Mouse (Mus musculus): ENCODE measurements around the gene Nptxr. TPM values are rescaled to one million over a fixed set of nuclear protein-coding genes. Genes with fewer than 3 reads are reported as not detected.
A peak's percentile ranks its signal among the peaks of the same experiment; 100 is the strongest.

Gene Nptxr
- polyA plus RNA-seq, 1 experiment, result not detected

DNA sequence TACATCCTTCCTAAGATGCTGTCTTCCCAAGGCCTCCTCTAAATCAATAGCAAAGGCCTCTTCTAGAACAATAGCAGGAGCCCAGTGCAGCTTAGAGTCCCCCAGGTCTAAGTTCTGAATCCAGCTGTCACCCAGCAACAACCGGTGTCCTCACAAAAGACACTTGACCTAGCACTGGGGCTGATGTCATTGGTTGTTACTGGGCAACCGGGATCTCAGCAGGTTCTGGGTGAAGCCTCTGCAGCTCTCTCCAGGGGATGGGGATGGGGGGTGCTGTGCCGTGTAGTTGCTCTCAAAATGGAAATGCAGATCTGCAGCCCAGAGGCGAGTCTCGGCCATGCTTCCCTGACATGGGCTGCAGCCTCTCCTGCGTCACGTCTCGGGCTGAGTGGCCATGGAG, 16.8 kb downstream of the Nptxr start:
- no peak overlapping the region for H3K4me3 ChIP-seq (ENCODE audit: insufficient read depth, low read depth, low read length)
- WGBS, result 46% methylated on average over 8 of the region's 8 CpGs
- peak overlapping the region; percentile 40; the same call in 1 of the 2 replicates for H3K27ac ChIP-seq (ENCODE audit: insufficient read depth, low read depth, low read length)
- H3K4me1 ChIP-seq (ENCODE audit: control insufficient read depth, insufficient read depth, low read length), result peaks cover 32% of the 10 kb centered on the region
- TF ChIP-seq POLR2A (IDR thresholded peaks at IDR 0.05; ENCODE audit: insufficient read depth, low read depth, low read length), result no peak
- TF ChIP-seq CTCF (IDR thresholded peaks at IDR 0.05; ENCODE audit: insufficient read depth, low read depth, low read length), result no peak

DNA sequence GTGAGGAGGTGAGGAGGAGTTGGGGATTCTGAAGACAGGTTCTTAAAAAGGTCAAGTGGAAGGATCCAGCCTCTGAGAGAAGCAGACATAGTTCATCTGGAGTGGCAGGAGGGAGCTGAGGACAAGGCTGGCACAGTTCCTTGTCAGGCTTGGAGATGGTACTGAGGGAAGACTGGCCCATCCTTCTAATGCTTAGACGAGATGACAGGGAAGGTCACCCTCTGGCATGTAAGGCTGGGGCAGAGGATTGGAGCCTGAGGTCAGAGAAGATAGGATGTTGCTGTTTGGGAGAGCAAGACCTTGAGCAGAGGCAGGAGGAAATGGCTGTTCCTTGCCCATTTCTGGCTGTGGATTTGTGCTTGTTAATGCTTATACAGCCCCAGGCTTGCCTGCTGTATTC, 19.5 kb downstream of the Nptxr start:
- Histone ChIP-seq H3K27ac (ENCODE audit: insufficient read depth, low read depth, low read length) (no peak overlapping the region), H3K4me1 (ENCODE audit: control insufficient read depth, insufficient read depth, low read length) (peaks cover 32% of the 10 kb centered on the region), H3K4me3 (ENCODE audit: insufficient read depth, low read depth, low read length) (no peak overlapping the region)
- TF ChIP-seq CTCF (IDR thresholded peaks at IDR 0.05; ENCODE audit: insufficient read depth, low read depth, low read length), result no peak
- TF ChIP-seq POLR2A (IDR thresholded peaks at IDR 0.05; ENCODE audit: insufficient read depth, low read depth, low read length), result no peak
- 74% methylated on average over 1 of the region's 1 CpGs for WGBS

DNA sequence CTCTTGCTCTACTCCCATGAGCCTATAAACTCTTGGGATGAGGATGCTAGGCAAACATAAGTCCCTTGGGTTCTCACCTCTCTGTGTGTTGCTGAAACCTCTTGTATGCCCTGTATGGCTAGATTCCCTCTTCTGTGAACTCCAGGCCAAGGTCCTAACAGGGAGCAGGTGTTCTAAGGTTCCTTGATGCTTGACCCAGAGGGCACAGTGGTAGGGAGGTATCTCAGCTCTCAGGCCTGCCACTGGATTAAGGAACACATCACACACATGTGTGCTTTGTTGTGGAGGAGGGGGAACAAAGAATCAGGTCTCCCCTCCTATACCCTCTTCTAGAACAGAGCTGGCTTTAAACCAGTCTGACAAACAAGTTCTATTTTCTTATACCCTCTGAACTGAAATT, 26.8 kb downstream of the Nptxr start, which contains the start of gene Dnal4:
Gene Dnal4, minus strand, starts transcription at position 101 of the 400 bp plus-strand sequence.
- H3K27ac ChIP-seq (ENCODE audit: insufficient read depth, low read depth, low read length), result no peak within 1 kb of the TSS
- peaks cover 9% of the 10 kb centered on the region for H3K4me1 ChIP-seq (ENCODE audit: control insufficient read depth, insufficient read depth, low read length)
- TF ChIP-seq POLR2A (IDR thresholded peaks at IDR 0.05; ENCODE audit: insufficient read depth, low read depth, low read length) (no peak), CTCF (IDR thresholded peaks at IDR 0.05; ENCODE audit: insufficient read depth, low read depth, low read length) (no peak)
- H3K4me3 ChIP-seq (ENCODE audit: insufficient read depth, low read depth, low read length), result no peak within 1 kb of the TSS

DNA sequence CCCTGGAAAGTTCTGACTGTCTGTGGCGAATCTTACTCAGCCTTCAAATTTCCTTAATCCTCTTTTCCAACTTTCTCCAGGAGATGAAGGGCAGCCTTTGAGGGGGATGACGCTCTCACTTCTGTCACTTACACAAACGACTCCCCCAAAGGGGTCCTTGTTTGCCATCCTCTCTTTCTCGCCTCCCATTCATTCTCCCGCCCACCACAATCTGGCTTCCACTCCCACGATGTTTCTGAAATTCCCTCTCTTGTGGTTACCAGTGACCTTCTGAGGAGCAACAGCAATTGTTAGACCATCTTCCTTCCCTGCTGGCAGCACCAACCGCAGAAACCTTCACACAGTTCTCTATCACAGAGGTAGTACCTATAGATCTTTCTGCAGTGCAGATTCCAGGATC, 28.9 kb downstream of the Nptxr start:
- WGBS, result 70% methylated on average over 7 of the region's 7 CpGs
- Histone ChIP-seq H3K4me1 (ENCODE audit: control insufficient read depth, insufficient read depth, low read length) (peaks cover 23% of the 10 kb centered on the region), H3K27ac (ENCODE audit: insufficient read depth, low read depth, low read length) (no peak overlapping the region), H3K4me3 (ENCODE audit: insufficient read depth, low read depth, low read length) (no peak overlapping the region)
- no peak for TF ChIP-seq CTCF (IDR thresholded peaks at IDR 0.05; ENCODE audit: insufficient read depth, low read depth, low read length)
- TF ChIP-seq POLR2A (IDR thresholded peaks at IDR 0.05; ENCODE audit: insufficient read depth, low read depth, low read length), result no peak

DNA sequence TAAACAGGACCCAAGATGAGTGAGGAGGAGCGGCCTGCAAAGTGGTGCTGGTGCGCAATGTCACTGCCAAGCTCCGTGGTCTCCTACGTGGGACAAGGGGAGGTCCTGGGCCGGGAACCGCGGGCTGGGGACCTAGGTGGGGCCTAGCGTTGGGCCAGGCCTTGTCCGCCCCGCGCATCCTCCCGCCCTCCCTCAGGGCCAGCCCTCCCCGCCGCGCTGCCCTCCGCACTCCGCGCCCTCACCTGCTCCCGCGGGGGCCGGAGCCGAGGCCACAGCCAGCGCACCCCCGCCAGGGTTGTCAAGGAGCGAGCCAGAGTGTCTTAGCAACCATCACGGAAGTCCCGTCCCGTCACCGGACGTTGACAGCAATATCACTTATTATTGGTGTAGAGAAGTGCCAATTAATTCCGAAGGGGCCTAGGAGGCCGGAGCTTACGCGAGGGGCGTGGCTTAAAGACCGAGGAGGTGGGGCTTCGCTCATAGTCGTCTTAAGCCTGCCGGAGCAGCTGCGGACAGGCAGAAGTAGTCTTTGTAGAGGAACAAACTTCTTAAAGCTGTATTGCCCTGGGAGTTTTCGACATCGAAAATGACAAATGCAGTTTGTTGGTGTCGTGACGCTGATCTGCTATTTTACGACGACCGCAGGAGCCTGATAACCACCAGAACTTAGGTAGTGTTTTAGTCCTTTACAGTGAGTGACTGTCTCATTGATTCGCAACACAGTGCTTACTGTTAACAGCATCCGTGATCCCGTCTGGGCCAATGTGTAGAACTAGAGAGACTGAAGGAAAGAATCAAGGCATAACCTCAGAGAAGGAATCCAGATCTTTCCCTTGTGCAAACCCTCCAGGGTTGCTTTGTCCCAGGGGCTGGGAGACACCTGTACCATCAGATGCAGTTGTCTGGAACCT, 30.2 kb downstream of the Nptxr start:
- Histone ChIP-seq H3K4me3 (ENCODE audit: insufficient read depth, low read depth, low read length) (peak overlapping the region; percentile 89), H3K4me1 (ENCODE audit: control insufficient read depth, insufficient read depth, low read length) (peaks cover 34% of the 10 kb centered on the region), H3K27ac (ENCODE audit: insufficient read depth, low read depth, low read length) (peak overlapping the region; percentile 36)
- WGBS, result under 1% methylated on average over 50 of the region's 50 CpGs
- TF ChIP-seq POLR2A (IDR thresholded peaks at IDR 0.05; ENCODE audit: insufficient read depth, low read depth, low read length) (peak; percentile 62), CTCF (IDR thresholded peaks at IDR 0.05; ENCODE audit: insufficient read depth, low read depth, low read length) (no peak)

DNA sequence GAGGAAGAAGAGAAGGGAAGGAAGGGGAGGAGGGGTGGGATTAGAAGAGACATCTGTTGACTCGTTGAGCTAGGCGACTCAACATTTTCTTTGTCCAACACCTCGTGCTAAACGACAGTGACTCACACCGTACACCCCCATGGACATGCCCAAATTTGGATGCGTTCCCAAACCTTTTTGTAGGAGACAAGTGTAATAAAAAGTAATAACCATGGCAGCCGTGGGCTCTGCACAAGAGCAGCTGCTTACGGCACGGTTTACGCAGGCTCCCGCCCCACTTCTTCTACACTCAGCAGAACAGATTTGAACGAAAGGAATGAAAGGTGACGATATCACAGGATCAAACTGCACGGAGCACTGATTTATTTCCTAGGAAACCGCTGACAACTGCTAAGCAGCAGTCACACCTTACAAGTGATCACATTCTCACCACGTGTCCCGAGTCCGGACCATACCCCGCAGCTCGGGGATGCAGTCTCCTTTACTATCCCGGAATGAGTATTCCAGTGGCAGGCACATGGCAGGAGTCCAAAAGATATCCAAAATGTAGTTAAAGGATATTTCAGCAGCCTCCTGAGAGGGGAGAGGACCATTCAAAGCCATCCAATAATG, 33.8 kb downstream of the Nptxr start:
- H3K27ac ChIP-seq (ENCODE audit: insufficient read depth, low read depth, low read length), result peak overlapping the region; percentile 63
- TF ChIP-seq CTCF (IDR thresholded peaks at IDR 0.05; ENCODE audit: insufficient read depth, low read depth, low read length) (no peak), POLR2A (IDR thresholded peaks at IDR 0.05; ENCODE audit: insufficient read depth, low read depth, low read length) (no peak)
- peaks cover 59% of the 10 kb centered on the region for H3K4me1 ChIP-seq (ENCODE audit: control insufficient read depth, insufficient read depth, low read length)
- 35% methylated on average over 21 of the region's 21 CpGs for WGBS
- no peak overlapping the region for H3K4me3 ChIP-seq (ENCODE audit: insufficient read depth, low read depth, low read length)

DNA sequence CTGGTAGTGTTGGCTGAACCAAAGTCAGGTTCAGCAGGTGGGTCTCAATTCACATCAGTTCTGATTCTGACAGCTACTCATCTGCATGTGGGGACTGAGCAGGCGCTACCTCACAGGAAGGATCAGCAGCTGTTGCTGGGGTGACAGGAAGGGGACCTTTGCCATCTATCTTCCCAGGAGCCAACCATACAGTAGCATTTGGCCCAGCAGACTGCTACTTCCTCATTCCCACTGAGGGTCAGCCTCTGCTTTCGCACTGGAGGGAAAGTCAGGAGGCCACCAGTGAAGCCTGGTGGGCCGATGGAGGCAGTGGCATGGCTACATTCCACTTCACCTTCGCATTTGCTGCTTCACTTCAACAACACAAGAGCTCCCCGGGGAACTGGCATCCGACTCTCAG, 36.3 kb downstream of the Nptxr start:
- WGBS, result 51% methylated on average over 6 of the region's 6 CpGs
- no peak overlapping the region for H3K4me3 ChIP-seq (ENCODE audit: insufficient read depth, low read depth, low read length)
- peak overlapping the region; percentile 41 for H3K27ac ChIP-seq (ENCODE audit: insufficient read depth, low read depth, low read length)
- no peak for TF ChIP-seq CTCF (IDR thresholded peaks at IDR 0.05; ENCODE audit: insufficient read depth, low read depth, low read length)
- no peak for TF ChIP-seq POLR2A (IDR thresholded peaks at IDR 0.05; ENCODE audit: insufficient read depth, low read depth, low read length)
- H3K4me1 ChIP-seq (ENCODE audit: control insufficient read depth, insufficient read depth, low read length), result peaks cover 79% of the 10 kb centered on the region

DNA sequence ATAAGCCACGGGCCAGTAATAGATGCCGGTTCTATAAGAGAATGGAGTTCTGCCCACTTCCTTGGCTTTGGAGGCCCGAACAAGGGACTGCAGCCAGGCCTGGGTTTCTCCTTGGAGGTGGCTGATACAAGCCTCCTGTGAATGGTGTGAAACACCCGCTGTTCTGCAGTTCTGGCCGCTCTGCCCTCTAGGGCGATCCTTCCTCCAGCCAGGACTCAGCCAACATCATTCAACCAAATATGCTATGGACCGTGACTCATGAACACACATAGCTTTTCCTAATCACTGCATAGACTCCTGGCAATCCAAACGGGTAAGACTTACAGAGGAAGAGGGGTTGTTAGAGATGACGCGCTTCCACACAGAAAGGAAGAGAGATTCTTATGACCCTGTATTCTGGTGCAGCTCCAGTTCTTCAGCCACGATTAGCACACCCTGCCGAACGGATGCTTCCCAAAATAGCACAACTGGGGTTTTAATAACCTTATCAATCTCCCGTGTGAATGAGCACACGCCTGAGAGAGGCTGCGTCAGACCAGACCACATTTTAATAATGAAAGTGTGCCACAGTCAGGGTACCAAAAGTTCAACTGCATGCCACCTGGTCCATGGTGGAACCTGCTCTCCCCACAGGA, 37.1 kb downstream of the Nptxr start:
- 53% methylated on average over 16 of the region's 16 CpGs for WGBS
- no peak overlapping the region for H3K4me3 ChIP-seq (ENCODE audit: insufficient read depth, low read depth, low read length)
- peak overlapping the region; percentile 37; the same call in 1 of the 2 replicates for H3K27ac ChIP-seq (ENCODE audit: insufficient read depth, low read depth, low read length)
- no peak for TF ChIP-seq CTCF (IDR thresholded peaks at IDR 0.05; ENCODE audit: insufficient read depth, low read depth, low read length)
- no peak for TF ChIP-seq POLR2A (IDR thresholded peaks at IDR 0.05; ENCODE audit: insufficient read depth, low read depth, low read length)
- H3K4me1 ChIP-seq (ENCODE audit: control insufficient read depth, insufficient read depth, low read length), result peaks cover 81% of the 10 kb centered on the region

All from olfactory bulb, adult 2 months (tissue).